Mouse (Mus musculus) brain, embryonic 14.5 days (tissue): ENCODE data around the gene 1700017N19Rik.

Experiments
- CTCF ChIP-seq: fragments of 200-500 bp; IDR thresholded peaks from 2 replicates; pipeline ENCODE4 v1.5.1; 2012; ENCODE audit warnings: inconsistent platforms, mild to moderate bottlenecking, moderate library complexity, borderline replicate concordance; ENCODE audit not compliant: insufficient read depth, insufficient read length; ENCODE audit errors: extremely low read depth
- POLR2A ChIP-seq: fragments of 200-500 bp; IDR thresholded peaks from 2 replicates; pipeline ENCODE4 v1.6.1; 2012; ENCODE audit warnings: mild to moderate bottlenecking, inconsistent platforms, borderline replicate concordance; ENCODE audit not compliant: poor library complexity, insufficient read depth, insufficient read length, severe bottlenecking; ENCODE audit errors: extremely low read depth

DNA sequence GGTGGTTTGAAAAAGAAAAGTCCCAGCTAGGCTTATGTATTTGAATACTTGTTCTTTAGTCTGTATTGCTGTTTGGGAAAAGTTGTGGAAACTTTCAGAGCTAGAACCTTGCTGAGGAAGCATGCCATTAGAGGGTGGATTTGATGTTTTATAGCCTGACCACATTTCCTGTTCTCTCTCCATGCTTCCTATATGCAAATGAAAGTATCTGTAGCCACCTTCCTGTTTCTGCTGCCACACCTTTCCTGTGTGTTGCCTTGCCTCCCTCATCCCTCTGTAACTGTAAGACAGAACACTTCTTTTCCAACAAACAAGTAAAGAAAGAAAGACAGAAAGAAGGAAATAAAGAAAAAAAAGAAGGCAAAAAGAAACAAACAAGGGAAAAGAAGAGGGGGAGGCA is 63.9 kb downstream of the 1700017N19Rik start:
- no peak for TF ChIP-seq CTCF
- no peak for TF ChIP-seq POLR2A
